Mouse (Mus musculus): Measurements from ENCODE around the gene Cela3b. TPM values are rescaled to one million over a fixed set of nuclear protein-coding genes. Genes with fewer than 3 reads are reported as not detected.

Cela3b gene
- total RNA-seq, 2 experiments from 2014 or later: not detected

DNA sequence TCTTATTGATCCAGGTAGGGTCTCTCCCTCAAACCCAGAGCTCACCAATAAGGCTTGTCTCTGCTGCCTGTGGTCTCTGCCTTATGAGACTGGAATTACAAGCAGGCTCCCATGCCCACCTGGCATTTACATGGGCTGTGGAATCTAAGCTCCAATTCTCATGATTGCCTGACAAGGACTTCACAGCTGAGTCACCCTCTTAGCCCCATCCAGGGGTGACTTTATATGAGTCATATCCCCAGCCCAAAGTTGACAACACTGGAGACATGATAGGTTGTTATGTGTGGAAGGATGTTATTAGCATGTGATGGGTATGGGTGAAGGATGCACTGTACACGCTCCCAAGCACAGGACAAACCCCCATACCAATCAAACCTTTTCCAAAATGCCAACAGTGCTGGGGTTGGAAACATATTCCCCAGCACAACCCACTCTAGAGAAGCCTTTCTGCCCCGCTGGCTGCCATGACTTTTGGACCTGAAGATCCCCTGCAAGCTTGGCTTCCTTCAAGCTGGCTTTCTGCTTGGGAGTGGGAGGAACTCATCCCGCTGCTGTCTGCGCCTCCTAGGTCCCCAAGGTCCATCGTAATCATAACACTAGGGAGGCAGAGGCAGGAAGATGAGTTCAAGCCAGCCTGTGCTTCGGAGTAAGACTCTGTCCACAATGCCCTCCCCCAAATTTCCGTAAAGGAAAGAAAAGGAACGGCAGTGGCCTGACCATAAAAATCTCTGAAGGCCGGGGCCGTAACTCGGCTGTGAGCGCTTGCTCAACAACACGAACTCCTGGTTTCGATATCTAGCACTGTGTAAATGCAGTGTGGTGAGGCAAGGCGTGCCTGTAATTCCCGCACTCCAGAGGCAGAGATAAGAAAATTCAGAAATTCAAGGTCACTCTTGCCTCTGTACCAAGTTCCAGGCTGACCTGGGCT, 58.5 kb downstream of the Cela3b start:
- no peak for DNase-seq

Other genes with a start within 250 kb of the Cela3b start
- 1 to 10 TPM; 6.2 to 6.9 TPM for gene Wnt4, start 153.1 kb downstream of the Cela3b start, total RNA-seq (2021)
- 100 to 1,000 TPM; 302 to 334 TPM for gene Cdc42, start 72.8 kb downstream of the Cela3b start, total RNA-seq (2021)
- not detected for gene Cela3a, start 20.7 kb downstream of the Cela3b start, total RNA-seq (2021)
- gene 1700013G24Rik, start 22.7 kb upstream of the Cela3b start, total RNA-seq (2021): not detected
- gene Hspg2, start 38.2 kb upstream of the Cela3b start, total RNA-seq (2021): 1 to 10 TPM; 6.4 to 7.3 TPM
- not detected for gene Ldlrad2, start 144.0 kb upstream of the Cela3b start, total RNA-seq (2021)
- gene Usp48, start 163.2 kb upstream of the Cela3b start, total RNA-seq (2021): 100 to 1,000 TPM; 128 to 141 TPM
- gene Rap1gap, start 234.2 kb upstream of the Cela3b start, total RNA-seq (2021): 100 to 1,000 TPM; 273 to 281 TPM

Measured in layer of hippocampus, postnatal 36 days (tissue).